Mouse (Mus musculus) kidney, postnatal 10 days (tissue): ENCODE data around the gene Ube2f.

Experiments used
- DNase-seq: peaks from one replicate; pipeline ENCODE4 v3.0.0; 2021; ENCODE audit warnings: mixed read lengths

Gene Ube2f

GRCm38 (mm10) chr1:91249564-91250414 is at the start of gene Ube2f:
TSS of gene Ube2f (plus strand) at chr1:91250304.
- DNase-seq, result peak; percentile 93

GRCm38 (mm10) chr1:91201122-91201521 is 49.0 kb upstream of the Ube2f start:
- no peak for DNase-seq

- DNase-seq, result no peak
These were observed 45.8 kb upstream of the Ube2f start for GRCm38 (mm10) chr1:91204221-91204765.

- no peak for DNase-seq
These were observed 44.5 kb upstream of the Ube2f start for GRCm38 (mm10) chr1:91205651-91206050.

GRCm38 (mm10) chr1:91206336-91206735 is 43.8 kb upstream of the Ube2f start:
- DNase-seq, result no peak

GRCm38 (mm10) chr1:91206873-91207272 is 43.2 kb upstream of the Ube2f start:
- DNase-seq, result no peak

- DNase-seq, result no peak
These were observed 42.6 kb upstream of the Ube2f start for GRCm38 (mm10) chr1:91207334-91208074.

- DNase-seq, result no peak
These were observed 40.8 kb upstream of the Ube2f start for GRCm38 (mm10) chr1:91209343-91209742.

- DNase-seq, result no peak
These were observed 40.3 kb upstream of the Ube2f start for GRCm38 (mm10) chr1:91209785-91210184.

- DNase-seq, result peak; percentile 72
These were observed 39.0 kb upstream of the Ube2f start for GRCm38 (mm10) chr1:91211099-91211498.

- peak; percentile 52 for DNase-seq
These were observed 38.5 kb upstream of the Ube2f start for GRCm38 (mm10) chr1:91211591-91212008.

- DNase-seq, result no peak
These were observed 34.8 kb upstream of the Ube2f start for GRCm38 (mm10) chr1:91215264-91215663.

- peak; percentile 31 for DNase-seq
These were observed 34.1 kb upstream of the Ube2f start for GRCm38 (mm10) chr1:91215981-91216380.

- peak; percentile 16 for DNase-seq
These were observed 33.4 kb upstream of the Ube2f start for GRCm38 (mm10) chr1:91216504-91217267.

- no peak for DNase-seq
These were observed 30.3 kb upstream of the Ube2f start for GRCm38 (mm10) chr1:91219641-91220321.

- no peak for DNase-seq
These were observed 29.8 kb upstream of the Ube2f start for GRCm38 (mm10) chr1:91220322-91220672.

GRCm38 (mm10) chr1:91226562-91226961 is 23.5 kb upstream of the Ube2f start:
- no peak for DNase-seq

GRCm38 (mm10) chr1:91227381-91228054 is 22.6 kb upstream of the Ube2f start:
- DNase-seq, result peak; percentile 34

- no peak for DNase-seq
These were observed 19.0 kb upstream of the Ube2f start for GRCm38 (mm10) chr1:91231142-91231541.

- DNase-seq, result no peak
These were observed 18.2 kb upstream of the Ube2f start for GRCm38 (mm10) chr1:91231896-91232295.

GRCm38 (mm10) chr1:91235395-91235794 is 14.7 kb upstream of the Ube2f start:
- DNase-seq, result no peak

GRCm38 (mm10) chr1:91237676-91238075 is 12.4 kb upstream of the Ube2f start:
- no peak for DNase-seq
